Mouse (Mus musculus) liver, embryonic 18 days (tissue): ENCODE results near the gene Zfp995. TPM values are rescaled to one million over a fixed set of nuclear protein-coding genes. Genes with fewer than 3 reads are reported as not detected.

Experiments
- polyA plus RNA-seq: library from polyadenylated mRNA; depleted of rRNA; stranded (reverse); fragments of >200 nt; gene quantifications from 2 replicates; pipeline ENCODE4 v1.2.3, GENCODE M21; 2012; rRNA removed

The Zfp995 gene
- 1.1 TPM in 2 replicates for polyA plus RNA-seq

GRCm38 (mm10) chr17:21909456-21910052, at the start of gene Zfp995:
Zfp995 (minus strand) TSS chr17:21909926.

GRCm38 (mm10) chr17:21845545-21846321, 64.0 kb downstream of the Zfp995 start, which contains the start of gene Zfp820:
Zfp820 (minus strand) TSS chr17:21845772.

Other genes starting within 250 kb of the Zfp995 start
- gene Gm10226, start 218.1 kb downstream of the Zfp995 start, polyA plus RNA-seq: 0.75 and 3.8 TPM in 2 replicates
- 2.8 and 3.4 TPM in 2 replicates for gene Zfp760, start 202.2 kb downstream of the Zfp995 start, polyA plus RNA-seq
- 1.0 TPM in 2 replicates for gene Zfp229, start 179.1 kb downstream of the Zfp995 start, polyA plus RNA-seq
- 0.87 and 0.94 TPM in 2 replicates for gene Zfp820, start 64.2 kb downstream of the Zfp995 start, polyA plus RNA-seq
- gene Zfp942, start 52.5 kb upstream of the Zfp995 start, polyA plus RNA-seq: 3.5 and 3.7 TPM in 2 replicates
- gene Zfp943, start 52.6 kb upstream of the Zfp995 start, polyA plus RNA-seq: 3.9 and 4.3 TPM in 2 replicates